Mouse (Mus musculus): ENCODE results near the gene Wdr59. TPM values are rescaled to one million over a fixed set of nuclear protein-coding genes. Genes with fewer than 3 reads are reported as not detected.

Gene Wdr59
- polyA plus RNA-seq, 1 experiment from 2014 or later: 6.0 TPM

GRCm38 (mm10) chr8:111480691-111481090, 41.2 kb downstream of the Wdr59 start:
- no peak overlapping the region for H3K9ac ChIP-seq (replicated peaks)
- 95% methylated on average over 8 of the region's 8 CpGs for WGBS
- H3K4me2 ChIP-seq (replicated peaks): no peak overlapping the region
- peaks cover 47% of the 10 kb centered on the region for H3K36me3 ChIP-seq
- no peaks in the 10 kb centered on the region for H3K9me3 ChIP-seq
- no peak overlapping the region for H3K27ac ChIP-seq (replicated peaks)
- H3K4me3 ChIP-seq: no peak overlapping the region
- H3K4me1 ChIP-seq: no peaks in the 10 kb centered on the region
- no peaks in the 10 kb centered on the region for H3K27me3 ChIP-seq
- ATAC-seq (ENCODE audit: low FRiP score, low read depth): no peak

- no peak overlapping the region for H3K27ac ChIP-seq (replicated peaks)
- H3K36me3 ChIP-seq: peaks cover 29% of the 10 kb centered on the region
- ATAC-seq (ENCODE audit: low FRiP score, low read depth): no peak
- H3K9me3 ChIP-seq: no peaks in the 10 kb centered on the region
- 90% methylated on average over 5 of the region's 5 CpGs for WGBS
- H3K9ac ChIP-seq (replicated peaks): no peak overlapping the region
- no peak overlapping the region for H3K4me3 ChIP-seq
- no peaks in the 10 kb centered on the region for H3K4me1 ChIP-seq
- no peaks in the 10 kb centered on the region for H3K27me3 ChIP-seq
- no peak overlapping the region for H3K4me2 ChIP-seq (replicated peaks)
Measured at GRCm38 (mm10) chr8:111477761-111478465, 44.0 kb downstream of the Wdr59 start.

- Histone ChIP-seq H3K9ac (replicated peaks) (no peak overlapping the region), H3K36me3 (0 out of 2 replicates have a peak, but pooled peaks cover 5% of the 10 kb centered on the region), H3K27ac (replicated peaks) (no peak overlapping the region), H3K9me3 (no peaks in the 10 kb centered on the region), H3K4me3 (no peak overlapping the region), H3K4me2 (replicated peaks) (no peak overlapping the region), H3K27me3 (no peaks in the 10 kb centered on the region), H3K4me1 (peaks cover 13% of the 10 kb centered on the region; the same call in 1 of the 2 replicates)
- no peak for ATAC-seq (ENCODE audit: low FRiP score, low read depth)
- WGBS: 90% methylated on average over 12 of the region's 12 CpGs
Measured at GRCm38 (mm10) chr8:111471526-111472081, 50.3 kb downstream of the Wdr59 start.

- no peak for ATAC-seq (ENCODE audit: low FRiP score, low read depth)
- peaks cover 13% of the 10 kb centered on the region; the same call in 1 of the 2 replicates for H3K4me1 ChIP-seq
- no peaks in the 10 kb centered on the region for H3K9me3 ChIP-seq
- H3K27ac ChIP-seq (replicated peaks): no peak overlapping the region
- H3K9ac ChIP-seq (replicated peaks): no peak overlapping the region
- no peak overlapping the region for H3K4me3 ChIP-seq
- H3K4me2 ChIP-seq (replicated peaks): no peak overlapping the region
- no peaks in the 10 kb centered on the region for H3K36me3 ChIP-seq
- no peaks in the 10 kb centered on the region for H3K27me3 ChIP-seq
- 57% methylated on average over 6 of the region's 6 CpGs for whole genome bisulfite sequencing
Measured at GRCm38 (mm10) chr8:111469013-111469412, 52.9 kb downstream of the Wdr59 start.

GRCm38 (mm10) chr8:111465341-111465740, 56.6 kb downstream of the Wdr59 start:
- no peaks in the 10 kb centered on the region for H3K36me3 ChIP-seq
- H3K4me1 ChIP-seq: peaks cover 13% of the 10 kb centered on the region; the same call in 1 of the 2 replicates
- ATAC-seq (ENCODE audit: low FRiP score, low read depth): no peak
- H3K27me3 ChIP-seq: no peaks in the 10 kb centered on the region
- H3K9ac ChIP-seq (replicated peaks): no peak overlapping the region
- H3K27ac ChIP-seq (replicated peaks): no peak overlapping the region
- no peak overlapping the region for H3K4me3 ChIP-seq
- no peak overlapping the region for H3K4me2 ChIP-seq (replicated peaks)
- no peaks in the 10 kb centered on the region for H3K9me3 ChIP-seq
- 94% methylated on average over 1 of the region's 1 CpGs for WGBS

GRCm38 (mm10) chr8:111464526-111464925, 57.4 kb downstream of the Wdr59 start:
- no peak overlapping the region for H3K9ac ChIP-seq (replicated peaks)
- ATAC-seq (ENCODE audit: low FRiP score, low read depth): no peak
- no peaks in the 10 kb centered on the region for H3K27me3 ChIP-seq
- H3K9me3 ChIP-seq: no peaks in the 10 kb centered on the region
- no peaks in the 10 kb centered on the region for H3K36me3 ChIP-seq
- no peak overlapping the region for H3K4me2 ChIP-seq (replicated peaks)
- H3K4me3 ChIP-seq: no peak overlapping the region
- 90% methylated on average over 4 of the region's 4 CpGs for WGBS
- no peak overlapping the region for H3K27ac ChIP-seq (replicated peaks)
- peaks cover 13% of the 10 kb centered on the region; the same call in 1 of the 2 replicates for H3K4me1 ChIP-seq

- ATAC-seq (ENCODE audit: low FRiP score, low read depth): no peak
- no peaks in the 10 kb centered on the region for H3K9me3 ChIP-seq
- H3K36me3 ChIP-seq: no peaks in the 10 kb centered on the region
- H3K27me3 ChIP-seq: no peaks in the 10 kb centered on the region
- no peak overlapping the region for H3K4me2 ChIP-seq (replicated peaks)
- H3K9ac ChIP-seq (replicated peaks): no peak overlapping the region
- no peak overlapping the region for H3K27ac ChIP-seq (replicated peaks)
- no peaks in the 10 kb centered on the region for H3K4me1 ChIP-seq
- WGBS: 72% methylated on average over 4 of the region's 4 CpGs
- H3K4me3 ChIP-seq: no peak overlapping the region
Measured at GRCm38 (mm10) chr8:111449671-111450070, 72.2 kb downstream of the Wdr59 start.

GRCm38 (mm10) chr8:111445960-111446660, 75.8 kb downstream of the Wdr59 start:
- no peak for ATAC-seq (ENCODE audit: low FRiP score, low read depth)
- no peak overlapping the region for H3K4me2 ChIP-seq (replicated peaks)
- WGBS: 78% methylated on average over 4 of the region's 4 CpGs
- H3K9me3 ChIP-seq: no peaks in the 10 kb centered on the region
- no peaks in the 10 kb centered on the region for H3K4me1 ChIP-seq
- no peaks in the 10 kb centered on the region for H3K27me3 ChIP-seq
- H3K9ac ChIP-seq (replicated peaks): no peak overlapping the region
- H3K4me3 ChIP-seq: no peak overlapping the region
- H3K27ac ChIP-seq (replicated peaks): no peak overlapping the region
- no peaks in the 10 kb centered on the region for H3K36me3 ChIP-seq

GRCm38 (mm10) chr8:111445558-111445957, 76.3 kb downstream of the Wdr59 start:
- Histone ChIP-seq H3K9me3 (no peaks in the 10 kb centered on the region), H3K36me3 (no peaks in the 10 kb centered on the region), H3K27me3 (no peaks in the 10 kb centered on the region), H3K4me1 (no peaks in the 10 kb centered on the region), H3K27ac (replicated peaks) (no peak overlapping the region), H3K4me3 (no peak overlapping the region), H3K4me2 (replicated peaks) (no peak overlapping the region), H3K9ac (replicated peaks) (no peak overlapping the region)
- ATAC-seq (ENCODE audit: low FRiP score, low read depth): no peak
- 86% methylated on average over 18 of the region's 18 CpGs for WGBS

- Histone ChIP-seq H3K4me2 (replicated peaks) (no peak overlapping the region), H3K4me3 (no peak overlapping the region), H3K36me3 (no peaks in the 10 kb centered on the region), H3K27ac (replicated peaks) (no peak overlapping the region), H3K4me1 (no peaks in the 10 kb centered on the region), H3K9ac (replicated peaks) (no peak overlapping the region), H3K9me3 (no peaks in the 10 kb centered on the region), H3K27me3 (no peaks in the 10 kb centered on the region)
- ATAC-seq (ENCODE audit: low FRiP score, low read depth): no peak
- WGBS: 92% methylated on average over 4 of the region's 4 CpGs
Measured at GRCm38 (mm10) chr8:111444245-111444644, 77.6 kb downstream of the Wdr59 start.

- H3K9me3 ChIP-seq: no peaks in the 10 kb centered on the region
- WGBS: 32% methylated on average over 9 of the region's 9 CpGs
- H3K27me3 ChIP-seq: no peaks in the 10 kb centered on the region
- H3K4me3 ChIP-seq: no peak overlapping the region
- no peak overlapping the region for H3K4me2 ChIP-seq (replicated peaks)
- no peaks in the 10 kb centered on the region for H3K36me3 ChIP-seq
- no peak overlapping the region for H3K27ac ChIP-seq (replicated peaks)
- H3K9ac ChIP-seq (replicated peaks): no peak overlapping the region
- no peak for ATAC-seq (ENCODE audit: low FRiP score, low read depth)
- H3K4me1 ChIP-seq: no peaks in the 10 kb centered on the region
Measured at GRCm38 (mm10) chr8:111439189-111439588, 82.7 kb downstream of the Wdr59 start.

- H3K4me3 ChIP-seq: no peak overlapping the region
- H3K36me3 ChIP-seq: no peaks in the 10 kb centered on the region
- no peak overlapping the region for H3K4me2 ChIP-seq (replicated peaks)
- H3K9ac ChIP-seq (replicated peaks): no peak overlapping the region
- no peak for ATAC-seq (ENCODE audit: low FRiP score, low read depth)
- no peaks in the 10 kb centered on the region for H3K27me3 ChIP-seq
- H3K27ac ChIP-seq (replicated peaks): no peak overlapping the region
- H3K9me3 ChIP-seq: no peaks in the 10 kb centered on the region
- no peaks in the 10 kb centered on the region for H3K4me1 ChIP-seq
- 76% methylated on average over 11 of the region's 11 CpGs for WGBS
Measured at GRCm38 (mm10) chr8:111435071-111435828, 86.6 kb downstream of the Wdr59 start.
